Mouse (Mus musculus) ovary, postnatal 36 days (tissue): ENCODE results near the gene Tmem51.
A peak's percentile ranks its signal among the peaks of the same experiment; 100 is the strongest.
"Not testable (repeated sequence)": the region's sequence is repeated elsewhere in the genome, so short reads cannot be mapped to it uniquely, and the experiment has no call there.

ENCODE experiments used
- DNase-seq: peaks from one replicate; pipeline ENCODE4 v3.0.0; 2022; ENCODE audit warnings: low spot score, mixed read lengths

Gene Tmem51

GRCm38 (mm10) chr4:142024536-142024935 is 59.6 kb downstream of the Tmem51 start:
- no peak for DNase-seq

- DNase-seq: no peak
These were observed 60.9 kb downstream of the Tmem51 start for GRCm38 (mm10) chr4:142023166-142023565.

GRCm38 (mm10) chr4:142017686-142018085 is 66.4 kb downstream of the Tmem51 start:
- DNase-seq: no peak

GRCm38 (mm10) chr4:142014659-142015608 is 69.2 kb downstream of the Tmem51 start, which contains the start of gene Fhad1:
Gene Fhad1 (minus strand): TSS chr4:142015082.
- peak; percentile 85 for DNase-seq

GRCm38 (mm10) chr4:142011236-142011635 is 72.9 kb downstream of the Tmem51 start:
- DNase-seq: no peak

- no peak for DNase-seq
These were observed 73.7 kb downstream of the Tmem51 start for GRCm38 (mm10) chr4:142010441-142010840.

GRCm38 (mm10) chr4:142008206-142008605 is 75.9 kb downstream of the Tmem51 start:
- DNase-seq: no peak

GRCm38 (mm10) chr4:142000581-142000980 is 83.5 kb downstream of the Tmem51 start:
- no peak for DNase-seq

- DNase-seq: no peak
These were observed 84.5 kb downstream of the Tmem51 start for GRCm38 (mm10) chr4:141999494-142000074.

GRCm38 (mm10) chr4:141998282-141998821 is 85.8 kb downstream of the Tmem51 start:
- DNase-seq: no peak

- DNase-seq: no peak
These were observed 87.2 kb downstream of the Tmem51 start for GRCm38 (mm10) chr4:141996880-141997279.

- no peak for DNase-seq
These were observed 88.0 kb downstream of the Tmem51 start for GRCm38 (mm10) chr4:141996086-141996485.

GRCm38 (mm10) chr4:141994062-141994471 is 90.0 kb downstream of the Tmem51 start:
- not testable (repeated sequence) for DNase-seq

- DNase-seq: no peak
These were observed 90.6 kb downstream of the Tmem51 start for GRCm38 (mm10) chr4:141993347-141994061.

- no peak for DNase-seq
These were observed 91.4 kb downstream of the Tmem51 start for GRCm38 (mm10) chr4:141992530-141993204.

- no peak for DNase-seq
These were observed 95.9 kb downstream of the Tmem51 start for GRCm38 (mm10) chr4:141988178-141988577.

GRCm38 (mm10) chr4:141983689-141984088 is 100.4 kb downstream of the Tmem51 start:
- DNase-seq: no peak

GRCm38 (mm10) chr4:141981475-141981874 is 102.6 kb downstream of the Tmem51 start:
- DNase-seq: no peak
